Mouse (Mus musculus) natural killer cell, adult 2 months (primary cell): ENCODE measurements around the gene Gm3336.

ENCODE experiments used
- DNase-seq, 2 experiments: peaks; one replicate each; pipeline ENCODE4 v3.0.0; 2022; ENCODE audit warnings: low spot score in 2 of 2

Gene Gm3336

GRCm38 (mm10) chr8:70695318-70696018, 22.9 kb upstream of the Gm3336 start:
- DNase-seq = peak; percentile 77 to 87

- DNase-seq = peak; percentile 53 to 70
Observed at GRCm38 (mm10) chr8:70696019-70696885, 22.1 kb upstream of the Gm3336 start.

- no peak for DNase-seq
Observed at GRCm38 (mm10) chr8:70696946-70697345, 21.4 kb upstream of the Gm3336 start.

- peak in 1 of 2 experiments; percentile 51 for DNase-seq
Observed at GRCm38 (mm10) chr8:70697366-70698250, 20.7 kb upstream of the Gm3336 start.

- DNase-seq = peak; percentile 99 to 100
Observed at GRCm38 (mm10) chr8:70698310-70699109, 19.8 kb upstream of the Gm3336 start, which contains the start of gene Jund. Jund (plus strand) TSS chr8:70698949.

- DNase-seq = no peak
Observed at GRCm38 (mm10) chr8:70699116-70699833, 19.1 kb upstream of the Gm3336 start.

- peak; percentile 60 to 72 for DNase-seq
Observed at GRCm38 (mm10) chr8:70699834-70700554, 18.3 kb upstream of the Gm3336 start.

GRCm38 (mm10) chr8:70700555-70700922, 17.8 kb upstream of the Gm3336 start:
- peak; percentile 75 to 86 for DNase-seq

GRCm38 (mm10) chr8:70701048-70701981, 17.0 kb upstream of the Gm3336 start:
- DNase-seq = peak; percentile 39 to 43

- peak in 1 of 2 experiments; percentile 58 for DNase-seq
Observed at GRCm38 (mm10) chr8:70701982-70702841, 16.1 kb upstream of the Gm3336 start.

GRCm38 (mm10) chr8:70702842-70703182, 15.5 kb upstream of the Gm3336 start:
- peak in 1 of 2 experiments; percentile 47 for DNase-seq

GRCm38 (mm10) chr8:70703287-70703686, 15.1 kb upstream of the Gm3336 start, which contains the start of gene Iqcn:
Iqcn (plus strand) TSS chr8:70703457.
- DNase-seq = peak in 1 of 2 experiments; percentile 29

GRCm38 (mm10) chr8:70708281-70708680, 10.1 kb upstream of the Gm3336 start:
- no peak for DNase-seq

- DNase-seq = no peak
Observed at GRCm38 (mm10) chr8:70709794-70710193, 8.5 kb upstream of the Gm3336 start.

- no peak for DNase-seq
Observed at GRCm38 (mm10) chr8:70710296-70710695, 8.0 kb upstream of the Gm3336 start.

GRCm38 (mm10) chr8:70711041-70711440, 7.3 kb upstream of the Gm3336 start:
- no peak for DNase-seq

- no peak for DNase-seq
Observed at GRCm38 (mm10) chr8:70713991-70714390, 4.4 kb upstream of the Gm3336 start.
